Mouse (Mus musculus) myocyte (in vitro differentiated cells): ENCODE results near the gene Dock11.

ENCODE experiments used
- CEBPB ChIP-seq: IDR thresholded peaks from 2 replicates; pipeline ENCODE4 v1.6.1; 2011; ENCODE audit warnings: mild to moderate bottlenecking, moderate library complexity; ENCODE audit not compliant: poor library complexity, insufficient read depth, severe bottlenecking
- E2F4 ChIP-seq: IDR thresholded peaks from one replicate; pipeline ENCODE4 v1.6.1; 2011; ENCODE audit warnings: mild to moderate bottlenecking, control low read depth, moderate library complexity; ENCODE audit not compliant: insufficient read depth
- MAX ChIP-seq: IDR thresholded peaks from one replicate; pipeline ENCODE4 v1.6.1; 2011; ENCODE audit warnings: low read depth, mild to moderate bottlenecking, control low read depth
- MYOD1 ChIP-seq, 3 experiments: IDR thresholded peaks; one replicate each; pipeline ENCODE4 v1.6.1; 2011; ENCODE audit warnings: control low read depth in 2 of 3, low read depth in 2 of 3, mild to moderate bottlenecking in 2 of 3, moderate library complexity in 1 of 3; ENCODE audit not compliant: insufficient read length in 2 of 3, control insufficient read depth in 1 of 3
- MYOG ChIP-seq, 3 experiments: IDR thresholded peaks; one replicate each; pipeline ENCODE4 v1.6.1; 2011; ENCODE audit warnings: control low read depth in 2 of 3, low read depth in 2 of 3, mild to moderate bottlenecking in 2 of 3; ENCODE audit not compliant: insufficient read length in 2 of 3, control insufficient read depth in 1 of 3, insufficient read depth in 1 of 3
- POLR2A ChIP-seq: IDR thresholded peaks from one replicate; pipeline ENCODE4 v1.6.1; 2011; ENCODE audit warnings: low read depth, mild to moderate bottlenecking, control low read depth, moderate library complexity; ENCODE audit not compliant: insufficient read length
- REST ChIP-seq: IDR thresholded peaks from one replicate; pipeline ENCODE4 v1.6.1; 2011; ENCODE audit warnings: mild to moderate bottlenecking, control low read depth, moderate library complexity; ENCODE audit not compliant: insufficient read depth, insufficient read length
- TCF12 ChIP-seq: IDR thresholded peaks from one replicate; pipeline ENCODE4 v1.6.1; 2011; ENCODE audit warnings: mild to moderate bottlenecking, control low read depth; ENCODE audit not compliant: poor library complexity, insufficient read depth, severe bottlenecking
- USF1 ChIP-seq: IDR thresholded peaks from one replicate; pipeline ENCODE4 v1.6.1; 2011; ENCODE audit warnings: low read depth, mild to moderate bottlenecking, control low read depth, moderate library complexity

DNA sequence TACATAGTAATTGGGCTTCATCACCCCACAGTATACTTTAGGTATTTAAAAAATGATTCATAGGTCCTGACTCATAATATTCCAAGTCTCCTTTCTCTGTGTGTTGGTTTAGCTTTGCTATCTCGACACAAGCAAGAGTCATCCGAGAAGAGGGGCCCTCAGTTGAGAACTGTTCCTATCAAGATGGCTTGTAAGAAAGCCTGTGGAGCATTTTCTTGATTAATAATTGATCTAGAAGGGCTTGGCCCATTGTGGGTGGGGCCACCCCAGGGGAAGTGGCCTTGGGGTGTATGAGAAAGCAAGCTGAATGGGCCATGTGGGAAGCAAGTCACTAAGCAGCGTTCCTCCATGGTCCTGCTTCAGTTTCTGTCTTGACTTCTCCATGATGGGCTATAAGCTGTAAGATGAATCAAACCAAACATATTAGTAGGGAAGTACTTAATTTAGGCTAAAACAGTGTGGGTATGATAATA, 42.3 kb downstream of the Dock11 start:
- TF ChIP-seq E2F4 = no peak
- no peak for TF ChIP-seq USF1
- no peak for TF ChIP-seq MYOG (IDR thresholded peaks at IDR 0.05; ENCODE audit: control insufficient read depth in 1 of 3, insufficient read depth in 1 of 3, insufficient read length in 2 of 3, low read depth in 2 of 3)
- TF ChIP-seq MYOD1 (IDR thresholded peaks at IDR 0.05; ENCODE audit: control insufficient read depth in 1 of 3, insufficient read length in 2 of 3, low read depth in 2 of 3) = no peak
- no peak for TF ChIP-seq POLR2A
- TF ChIP-seq MAX = no peak
- no peak for TF ChIP-seq TCF12
- TF ChIP-seq REST = no peak
- TF ChIP-seq CEBPB = no peak
